Mouse (Mus musculus) neural tube, embryonic 12.5 days (tissue): ENCODE measurements around the gene E2f4. TPM values are rescaled to one million over a fixed set of nuclear protein-coding genes. Genes with fewer than 3 reads are reported as not detected.

Source experiments
- ATAC-seq: fragments of 200-750 bp; cut with Nextera tagmentation; 2 replicates; pipeline ENCODE4 v1.8.0; 2017; ENCODE audit warnings: low read depth, mild to moderate bottlenecking, moderate TSS enrichment, moderate library complexity; ENCODE audit not compliant: low FRiP score
- H3K27ac ChIP-seq: fragments of 300-500 bp; sonication (generic); 2 replicates; pipeline ENCODE4 v1.5.1; 2016
- H3K27me3 ChIP-seq: fragments of 300-500 bp; sonication (generic); replicated peaks from 2 replicates; pipeline ENCODE4 v1.6.1; 2016; ENCODE audit warnings: mild to moderate bottlenecking
- H3K36me3 ChIP-seq: fragments of 300-500 bp; sonication (generic); 2 replicates; pipeline ENCODE4 v1.6.1; 2016; ENCODE audit warnings: mild to moderate bottlenecking
- H3K4me1 ChIP-seq: fragments of 300-500 bp; sonication (generic); 2 replicates; pipeline ENCODE4 v1.6.1; 2016
- H3K4me2 ChIP-seq: fragments of 300-500 bp; sonication (generic); replicated peaks from 2 replicates; pipeline ENCODE4 v1.6.1; 2016; ENCODE audit warnings: mild to moderate bottlenecking
- H3K4me3 ChIP-seq: fragments of 300-500 bp; sonication (generic); 2 replicates; pipeline ENCODE4 v1.5.1; 2016
- H3K9ac ChIP-seq: fragments of 300-500 bp; sonication (generic); 2 replicates; pipeline ENCODE4 v1.6.1; 2016; ENCODE audit warnings: mild to moderate bottlenecking
- H3K9me3 ChIP-seq: fragments of 300-500 bp; sonication (generic); 2 replicates; pipeline ENCODE4 v1.6.1; 2016; ENCODE audit warnings: mild to moderate bottlenecking
- WGBS: fragments of 180-500 bp; shearing (Covaris S2); methylation state at CpG from one replicate; pipeline ENCODE4 v1.1.7; 2016; 5-methylcytosine and 5-hydroxymethylcytosine counted together
- polyA plus RNA-seq: library from polyadenylated mRNA; unstranded; fragments of >200 nt; fragmentation: Nextera tagmentation; extraction: Ambion mirVana; gene quantifications from 2 replicates; pipeline ENCODE4 v1.2.1, GENCODE M21; 2016

Gene E2f4
- polyA plus RNA-seq, 1 experiment from 2014 or later, result 75.6 TPM

- Histone ChIP-seq H3K36me3 (peaks cover 5% of the 10 kb centered on the region; the same call in 1 of the 2 replicates), H3K27ac (no peak overlapping the region), H3K4me2 (peak overlapping the region; percentile 79), H3K4me1 (peaks cover 24% of the 10 kb centered on the region), H3K9ac (no peak overlapping the region), H3K4me3 (no peak overlapping the region), H3K9me3 (no peaks in the 10 kb centered on the region), H3K27me3 (peaks cover 99% of the 10 kb centered on the region)
- ATAC-seq, result no peak
- WGBS, result 7% methylated on average over 11 of the region's 11 CpGs
These were observed 22.1 kb upstream of the E2f4 start for GRCm38 (mm10) chr8:105275387-105275786.

- H3K9me3 ChIP-seq, result no peaks in the 10 kb centered on the region
- peaks cover 9% of the 10 kb centered on the region; the same call in 1 of the 2 replicates for H3K36me3 ChIP-seq
- 5% methylated on average over 10 of the region's 10 CpGs for WGBS
- ATAC-seq, result peak; percentile 1; the same call in 1 of the 2 replicates
- peak within 1 kb of the TSS; percentile 36 for H3K4me3 ChIP-seq
- no peak within 1 kb of the TSS for H3K27ac ChIP-seq
- peaks cover 98% of the 10 kb centered on the region for H3K27me3 ChIP-seq
- peaks cover 20% of the 10 kb centered on the region for H3K4me1 ChIP-seq
- peak within 1 kb of the TSS; percentile 79 for H3K4me2 ChIP-seq
- peak within 1 kb of the TSS; percentile 44 for H3K9ac ChIP-seq
These were observed 21.6 kb upstream of the E2f4 start, which contains the start of gene Nol3 for GRCm38 (mm10) chr8:105275840-105276239. Gene Nol3 (plus strand): TSS chr8:105276140.

GRCm38 (mm10) chr8:105276292-105277120, 21.0 kb upstream of the E2f4 start:
- peaks cover 18% of the 10 kb centered on the region for H3K4me1 ChIP-seq

GRCm38 (mm10) chr8:105278911-105279334, 18.5 kb upstream of the E2f4 start:
- H3K27me3 ChIP-seq, result peaks cover 78% of the 10 kb centered on the region
- 0 out of 2 replicates have a peak, but pooled peaks have one; percentile 15 for ATAC-seq
- peak overlapping the region; percentile 5; the same call in 1 of the 2 replicates for H3K4me3 ChIP-seq
- H3K4me1 ChIP-seq, result peaks cover 18% of the 10 kb centered on the region
- H3K9me3 ChIP-seq, result no peaks in the 10 kb centered on the region
- H3K9ac ChIP-seq, result no peak overlapping the region
- whole genome bisulfite sequencing, result 2% methylated on average over 28 of the region's 28 CpGs
- H3K36me3 ChIP-seq, result peaks cover 33% of the 10 kb centered on the region
- H3K27ac ChIP-seq, result no peak overlapping the region
- H3K4me2 ChIP-seq, result peak overlapping the region; percentile 36

More at GRCm38 (mm10) chr8:105276292-105277120, 21.0 kb upstream of the E2f4 start:
- 3% methylated on average over 30 of the region's 30 CpGs for WGBS
- Histone ChIP-seq H3K27me3 (peaks cover 95% of the 10 kb centered on the region), H3K9me3 (no peaks in the 10 kb centered on the region), H3K27ac (no peak overlapping the region), H3K36me3 (peaks cover 12% of the 10 kb centered on the region), H3K4me2 (peak overlapping the region; percentile 79), H3K9ac (peak overlapping the region; percentile 44), H3K4me3 (peak overlapping the region; percentile 36)
- ATAC-seq, result peak; percentile 76

GRCm38 (mm10) chr8:105280567-105280966, 16.9 kb upstream of the E2f4 start:
- no peak for ATAC-seq
- Histone ChIP-seq H3K9ac (no peak overlapping the region), H3K27ac (no peak overlapping the region), H3K27me3 (peaks cover 66% of the 10 kb centered on the region), H3K4me2 (no peak overlapping the region), H3K9me3 (no peaks in the 10 kb centered on the region), H3K4me1 (peaks cover 19% of the 10 kb centered on the region), H3K36me3 (peaks cover 45% of the 10 kb centered on the region), H3K4me3 (no peak overlapping the region)
- WGBS, result 68% methylated on average over 3 of the region's 3 CpGs

- Histone ChIP-seq H3K36me3 (peaks cover 48% of the 10 kb centered on the region), H3K4me1 (peaks cover 14% of the 10 kb centered on the region), H3K9me3 (no peaks in the 10 kb centered on the region), H3K9ac (no peak overlapping the region), H3K27ac (no peak overlapping the region), H3K4me3 (no peak overlapping the region), H3K4me2 (no peak overlapping the region), H3K27me3 (peaks cover 53% of the 10 kb centered on the region)
- no peak for ATAC-seq
- 88% methylated on average over 12 of the region's 12 CpGs for WGBS
These were observed 15.6 kb upstream of the E2f4 start for GRCm38 (mm10) chr8:105281821-105282220.

GRCm38 (mm10) chr8:105282239-105282638, 15.2 kb upstream of the E2f4 start:
- Histone ChIP-seq H3K27ac (no peak overlapping the region), H3K4me1 (peaks cover 16% of the 10 kb centered on the region), H3K4me2 (no peak overlapping the region), H3K9me3 (no peaks in the 10 kb centered on the region), H3K9ac (no peak overlapping the region), H3K4me3 (no peak overlapping the region), H3K27me3 (peaks cover 49% of the 10 kb centered on the region), H3K36me3 (peaks cover 48% of the 10 kb centered on the region)
- no peak for ATAC-seq
- WGBS, result 86% methylated on average over 4 of the region's 4 CpGs

- Histone ChIP-seq H3K27me3 (peaks cover 41% of the 10 kb centered on the region), H3K4me2 (no peak overlapping the region), H3K9ac (no peak overlapping the region), H3K9me3 (no peaks in the 10 kb centered on the region), H3K4me1 (peaks cover 17% of the 10 kb centered on the region), H3K4me3 (no peak overlapping the region), H3K27ac (no peak overlapping the region), H3K36me3 (peaks cover 48% of the 10 kb centered on the region)
- 21% methylated on average over 23 of the region's 23 CpGs for WGBS
- ATAC-seq, result peak; percentile 37; the same call in 1 of the 2 replicates
These were observed 14.4 kb upstream of the E2f4 start for GRCm38 (mm10) chr8:105283074-105283473.

GRCm38 (mm10) chr8:105285514-105285913, 11.9 kb upstream of the E2f4 start:
- H3K4me3 ChIP-seq, result no peak overlapping the region
- no peaks in the 10 kb centered on the region for H3K9me3 ChIP-seq
- H3K36me3 ChIP-seq, result peaks cover 41% of the 10 kb centered on the region
- no peak overlapping the region for H3K9ac ChIP-seq
- H3K4me1 ChIP-seq, result peaks cover 32% of the 10 kb centered on the region
- WGBS, result 43% methylated on average over 12 of the region's 12 CpGs
- no peak overlapping the region for H3K27ac ChIP-seq
- peak overlapping the region; percentile 80; the same call in 1 of the 2 replicates for H3K4me2 ChIP-seq
- no peak for ATAC-seq
- peaks cover 23% of the 10 kb centered on the region for H3K27me3 ChIP-seq

- Histone ChIP-seq H3K4me1 (peaks cover 36% of the 10 kb centered on the region), H3K9me3 (no peaks in the 10 kb centered on the region), H3K36me3 (peaks cover 32% of the 10 kb centered on the region), H3K4me3 (no peak overlapping the region), H3K27ac (no peak overlapping the region), H3K9ac (no peak overlapping the region), H3K27me3 (peaks cover 19% of the 10 kb centered on the region), H3K4me2 (peak overlapping the region; percentile 80)
- 89% methylated on average over 4 of the region's 4 CpGs for WGBS
- ATAC-seq, result no peak
These were observed 10.6 kb upstream of the E2f4 start for GRCm38 (mm10) chr8:105286907-105287306.

- H3K27ac ChIP-seq, result no peak overlapping the region
These were observed 9.2 kb upstream of the E2f4 start for GRCm38 (mm10) chr8:105288231-105288630.

GRCm38 (mm10) chr8:105288958-105289732, 8.3 kb upstream of the E2f4 start:
- Histone ChIP-seq H3K27me3 (peaks cover 15% of the 10 kb centered on the region), H3K9me3 (no peaks in the 10 kb centered on the region), H3K36me3 (peaks cover 15% of the 10 kb centered on the region; the same call in 1 of the 2 replicates), H3K27ac (peak overlapping the region; percentile 43), H3K4me2 (peak overlapping the region; percentile 80), H3K9ac (peak overlapping the region; percentile 41), H3K4me1 (peaks cover 36% of the 10 kb centered on the region), H3K4me3 (peak overlapping the region; percentile 42)
- under 1% methylated on average over 53 of the region's 53 CpGs for WGBS
- ATAC-seq, result peak; percentile 94

More at GRCm38 (mm10) chr8:105288231-105288630, 9.2 kb upstream of the E2f4 start:
- peaks cover 15% of the 10 kb centered on the region for H3K27me3 ChIP-seq
- peak overlapping the region; percentile 80 for H3K4me2 ChIP-seq
- H3K9ac ChIP-seq, result peak overlapping the region; percentile 41; the same call in 1 of the 2 replicates
- peaks cover 36% of the 10 kb centered on the region for H3K4me1 ChIP-seq
- H3K4me3 ChIP-seq, result peak overlapping the region; percentile 42
- ATAC-seq, result no peak
- 88% methylated on average over 5 of the region's 5 CpGs for WGBS
- H3K9me3 ChIP-seq, result no peaks in the 10 kb centered on the region
- H3K36me3 ChIP-seq, result peaks cover 20% of the 10 kb centered on the region
